Mouse (Mus musculus) embryonic stem cell, embryonic (primary cell): ENCODE measurements around the gene Hmcn1.

ENCODE experiments used
- CTCF ChIA-PET, 4 experiments: fragments of 300-600 bp in 2 of 4; fragments of 350-600 bp in 2 of 4; sonication (Branson Sonifier 250); formaldehyde crosslinking; loops; one replicate each; lab custom pipeline; 2022; ENCODE audit warnings: inconsistent platforms in 2 of 4; lab: Charles Lee
- POLR2A ChIA-PET, 4 experiments: fragments of 300-600 bp in 2 of 4; fragments of 350-600 bp in 2 of 4; sonication (Branson Sonifier 250); formaldehyde crosslinking; loops; one replicate each; lab custom pipeline; 2022; ENCODE audit warnings: antibody characterized with exemption in 4 of 4, inconsistent platforms in 1 of 4; lab: Charles Lee

The Hmcn1 gene

DNA sequence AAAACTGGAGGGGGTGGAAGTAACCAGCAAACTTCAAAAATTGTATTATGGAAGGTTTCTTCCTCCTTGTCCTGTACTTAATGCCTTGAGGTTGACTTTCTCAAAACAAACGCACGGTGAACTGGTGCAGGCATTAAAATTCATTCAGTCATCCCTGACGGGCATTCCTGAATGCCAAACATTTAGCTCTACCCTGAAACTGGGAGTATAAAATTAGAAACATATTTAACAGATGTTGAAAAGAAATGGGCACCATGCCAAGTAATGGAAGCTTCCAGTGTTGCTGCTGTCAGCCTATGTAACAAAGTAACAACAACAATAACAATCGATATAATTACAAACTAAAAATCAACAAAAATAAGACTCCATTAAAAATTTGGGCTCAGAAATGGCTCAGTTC lies 14.5 kb upstream of the Hmcn1 start:
- POLR2A ChIA-PET, result interaction anchor here in 2 of 4 experiments (0.6 to 0.9 kb wide), 3 partner anchors 72 to 620 kb away, joined by 3 to 4 read pairs (median 3); no protein-coding TSS in a partner anchor
- CTCF ChIA-PET, result interaction anchor here in 2 of 4 experiments (1.1 to 1.5 kb wide), 2 partner anchors 14 kb away, joined by 3 read pairs; partner anchors contain the start of gene Hmcn1 (in 2 of the 2)

- CTCF ChIA-PET, result no interaction called here
These were observed 10.8 kb upstream of the Hmcn1 start for GRCm38 (mm10) chr1:151004007-151004406.

DNA sequence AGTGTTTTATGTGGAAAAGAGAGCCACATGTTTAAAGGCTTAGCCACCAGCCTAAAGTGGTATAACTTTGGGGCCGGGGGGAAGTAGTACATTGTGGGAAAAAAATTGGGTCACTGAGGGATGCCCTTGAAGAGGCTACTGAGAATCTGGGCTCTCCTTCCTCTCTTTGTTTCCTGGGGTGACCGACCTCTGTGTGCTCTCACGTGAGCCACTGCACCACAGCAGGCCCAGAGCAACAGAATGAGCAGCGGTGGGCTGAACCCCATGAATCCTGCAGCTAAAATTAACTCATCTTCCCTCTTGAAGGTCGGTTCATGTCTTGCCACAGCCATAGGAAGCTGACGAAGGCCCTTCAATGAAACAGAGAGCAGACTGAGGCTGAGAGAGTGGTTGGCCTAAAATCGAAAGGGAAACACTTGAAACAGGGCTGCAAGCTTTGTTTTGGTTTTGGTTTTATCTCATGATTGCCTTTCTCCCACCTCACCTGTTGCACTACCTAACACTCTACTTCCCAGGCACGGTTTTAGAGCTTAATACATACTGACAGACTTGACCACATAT lies 8.7 kb upstream of the Hmcn1 start:
- ChIA-PET CTCF (interaction anchor here in 1 of 4 experiments (0.6 kb wide), 1 partner anchor 462 kb away, joined by 7 read pairs; no protein-coding TSS in a partner anchor), POLR2A (interaction anchor here in 1 of 4 experiments (1.8 kb wide), 1 partner anchor 9 kb away, joined by 4 read pairs; the partner anchor contains the start of gene Hmcn1)

More at GRCm38 (mm10) chr1:151004007-151004406, 10.8 kb upstream of the Hmcn1 start:
- POLR2A ChIA-PET, result no interaction called here

DNA sequence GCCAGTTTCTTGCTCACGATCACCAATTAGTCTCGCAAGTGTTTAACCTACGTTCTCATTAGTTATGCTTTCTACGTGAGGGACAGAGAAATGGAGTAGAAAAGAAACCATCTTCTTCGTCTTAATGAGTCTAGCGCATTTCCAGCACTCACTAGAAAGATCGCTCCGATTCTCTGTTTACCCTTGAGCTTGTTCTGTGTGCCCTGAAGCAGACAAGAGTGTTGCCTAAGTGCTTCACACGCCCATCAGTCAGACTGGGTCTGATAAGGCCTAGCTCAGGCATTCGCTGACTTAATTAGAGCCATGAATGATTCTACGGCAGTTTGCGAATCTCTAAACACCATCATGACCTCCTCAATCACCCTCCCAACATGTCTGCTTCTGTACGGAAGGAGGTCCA lies 7.5 kb upstream of the Hmcn1 start:
- CTCF ChIA-PET, result interaction anchor here in 2 of 4 experiments (1.1 to 1.8 kb wide), 2 partner anchors 10 to 11 kb away, joined by 4 read pairs; no protein-coding TSS in a partner anchor
- POLR2A ChIA-PET, result interaction anchor here in 1 of 4 experiments (0.8 to 1.8 kb wide), 3 partner anchors 8 to 195 kb away, joined by 3 to 4 read pairs (median 3); partner anchors contain the start of gene Hmcn1

DNA sequence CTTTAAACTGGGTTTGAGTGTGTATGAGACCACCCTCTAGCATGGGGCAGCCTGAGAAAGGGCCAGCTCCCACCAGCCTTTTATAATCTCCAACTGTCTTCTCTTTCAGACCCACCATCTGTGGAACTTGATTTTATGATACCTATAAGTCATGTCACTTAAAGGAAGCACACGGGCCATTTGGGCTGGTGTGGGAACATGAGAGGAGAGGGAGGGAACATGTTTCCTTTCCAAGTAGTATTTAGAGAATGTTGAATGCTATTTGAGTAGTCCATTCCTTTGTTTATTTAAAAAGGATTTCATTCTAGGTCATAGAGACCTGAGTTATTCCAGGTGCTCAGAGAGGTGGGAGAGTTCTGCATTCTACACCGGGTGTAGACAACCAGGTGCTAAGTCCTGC lies 1.4 kb upstream of the Hmcn1 start:
- ChIA-PET POLR2A (interaction anchor here in 1 of 4 experiments (1.6 kb wide), 1 partner anchor 16 kb away, joined by 4 read pairs; no protein-coding TSS in a partner anchor), CTCF (no interaction called here)

GRCm38 (mm10) chr1:150992711-150993161 lies 499 bp downstream of the Hmcn1 start:
- POLR2A ChIA-PET, result interaction anchor here in 3 of 4 experiments (0.9 to 1.7 kb wide), 11 partner anchors 9 to 762 kb away, joined by 3 to 6 read pairs (median 3); partner anchors contain the start of genes Edem3 (in 1 of the 3) and Ivns1abp (in 1 of the 3)
- CTCF ChIA-PET, result interaction anchor here in 3 of 4 experiments (0.7 to 1.9 kb wide), 5 partner anchors 15 to 213 kb away, joined by 3 to 22 read pairs (median 3); no protein-coding TSS in a partner anchor

DNA sequence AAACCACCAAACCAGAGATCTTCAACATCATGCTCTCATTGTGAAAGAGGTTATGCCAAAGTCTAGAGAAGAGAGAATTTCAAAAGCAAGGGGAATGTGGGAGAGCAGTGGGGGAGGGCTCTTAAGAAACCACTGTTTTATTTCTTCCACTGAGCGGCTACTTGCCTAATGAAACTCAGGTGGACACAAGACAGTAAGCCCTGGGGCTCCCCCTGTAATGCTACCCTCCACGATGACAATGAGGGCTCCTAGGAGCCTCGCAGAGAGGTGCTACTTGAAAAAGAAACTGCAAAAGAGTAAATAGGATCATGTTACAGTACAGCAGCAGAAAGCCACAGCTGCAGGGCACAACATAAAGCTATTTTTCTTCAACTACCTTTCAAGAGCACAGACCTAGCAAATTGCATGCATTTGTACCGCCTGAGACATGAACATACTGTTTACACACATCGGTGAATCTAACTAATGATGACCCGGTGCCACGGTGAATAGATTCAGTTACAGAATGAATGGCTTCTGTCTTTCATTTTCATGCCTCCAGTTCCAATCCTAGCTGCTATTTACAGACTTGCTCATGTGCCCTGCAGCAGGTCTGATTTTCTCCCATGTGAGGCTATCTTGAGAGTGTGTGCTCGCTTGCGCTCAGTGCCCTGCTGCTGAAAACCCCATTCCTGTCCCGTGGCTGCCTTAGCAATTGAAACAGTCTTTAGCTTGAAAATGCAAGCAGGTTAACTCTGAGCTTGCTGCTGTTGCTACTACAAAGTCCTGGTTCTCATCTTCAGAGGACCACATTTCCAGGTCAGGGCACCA lies 1.3 kb downstream of the Hmcn1 start:
- ChIA-PET POLR2A (interaction anchor here in 1 of 4 experiments (1.5 to 1.7 kb wide), 4 partner anchors 10 to 71 kb away, joined by 3 to 6 read pairs (median 4); no protein-coding TSS in a partner anchor), CTCF (interaction anchor here in 1 of 4 experiments (1.9 kb wide), 1 partner anchor 19 kb away, joined by 7 read pairs; no protein-coding TSS in a partner anchor)

- ChIA-PET POLR2A (no interaction called here), CTCF (interaction anchor here in 1 of 4 experiments (0.6 kb wide), 1 partner anchor 46 kb away, joined by 4 read pairs; no protein-coding TSS in a partner anchor)
These were observed 8.3 kb downstream of the Hmcn1 start for GRCm38 (mm10) chr1:150984888-150985287.

DNA sequence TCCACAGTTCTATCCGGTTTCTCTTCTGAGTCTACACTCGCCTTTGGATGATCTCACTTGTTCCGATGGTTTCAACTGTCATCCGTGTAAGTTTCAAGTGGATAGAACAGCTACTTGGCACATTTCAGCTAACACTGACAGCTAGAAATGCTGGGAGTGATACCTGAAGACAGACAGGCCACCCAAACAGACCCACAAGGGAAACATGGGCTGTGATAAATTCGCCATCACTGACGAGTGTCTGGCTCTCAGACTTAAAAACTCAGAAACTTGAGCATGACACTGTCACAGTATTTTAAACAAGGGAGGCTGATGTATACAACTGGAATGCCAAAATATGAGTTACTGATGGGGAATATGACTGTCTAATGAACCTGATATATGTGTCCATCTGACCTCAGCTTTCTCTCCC lies 9.1 kb downstream of the Hmcn1 start:
- ChIA-PET CTCF (no interaction called here), POLR2A (no interaction called here)

- ChIA-PET POLR2A (interaction anchor here in 1 of 4 experiments (0.7 kb wide), 1 partner anchor 757 kb away, joined by 3 read pairs; no protein-coding TSS in a partner anchor), CTCF (no interaction called here)
These were observed 14.6 kb downstream of the Hmcn1 start for GRCm38 (mm10) chr1:150978651-150979050.

DNA sequence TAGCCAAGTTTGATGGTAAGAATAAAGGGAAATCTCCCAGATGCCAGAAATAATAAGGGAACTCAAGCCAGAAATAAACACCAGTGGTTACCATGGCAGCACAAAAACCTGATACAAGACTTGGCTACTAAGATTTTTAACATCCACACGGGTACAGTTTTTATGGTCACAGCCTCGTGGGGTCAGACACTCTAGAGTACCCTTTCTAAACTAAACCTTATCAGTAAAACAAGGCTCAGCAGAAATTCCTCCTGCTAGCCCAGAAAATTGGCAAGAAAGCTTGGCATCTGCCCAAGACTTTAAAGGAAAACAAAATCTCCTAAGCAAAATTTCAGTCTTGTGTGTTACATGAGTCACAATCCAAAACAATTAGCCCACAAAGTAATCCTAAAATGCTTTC lies 17.0 kb downstream of the Hmcn1 start:
- CTCF ChIA-PET, result no interaction called here
- POLR2A ChIA-PET, result no interaction called here

- CTCF ChIA-PET, result no interaction called here
- POLR2A ChIA-PET, result no interaction called here
These were observed 33.7 kb downstream of the Hmcn1 start for GRCm38 (mm10) chr1:150959486-150960074.

- CTCF ChIA-PET, result no interaction called here
These were observed 42.2 kb downstream of the Hmcn1 start for GRCm38 (mm10) chr1:150951004-150951403.

DNA sequence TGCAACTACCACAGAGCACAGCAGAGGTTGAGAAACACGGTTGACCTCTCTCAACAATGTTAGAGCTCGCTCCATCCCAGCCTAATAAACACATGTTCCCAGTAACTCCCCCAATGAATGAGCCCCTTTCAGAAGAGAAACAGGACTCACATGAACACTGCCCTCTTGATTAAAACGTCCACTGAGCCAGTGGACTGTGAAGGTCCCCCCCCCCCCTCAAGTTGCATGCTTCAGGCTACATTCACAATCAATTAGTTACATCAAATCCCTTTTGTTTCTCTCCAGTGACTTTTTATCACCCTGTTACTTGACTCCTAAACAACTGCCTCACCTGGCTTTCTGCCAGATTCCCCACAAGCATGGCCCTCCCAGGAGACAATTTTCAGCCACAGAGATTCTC lies 43.2 kb downstream of the Hmcn1 start:
- POLR2A ChIA-PET, result no interaction called here

More at GRCm38 (mm10) chr1:150951004-150951403, 42.2 kb downstream of the Hmcn1 start:
- POLR2A ChIA-PET, result no interaction called here

GRCm38 (mm10) chr1:150948911-150949310 lies 44.3 kb downstream of the Hmcn1 start:
- ChIA-PET POLR2A (no interaction called here), CTCF (no interaction called here)

More for the DNA sequence above, 43.2 kb downstream of the Hmcn1 start:
- CTCF ChIA-PET, result interaction anchor here in 1 of 4 experiments (0.5 kb wide), 1 partner anchor 1091 kb away, joined by 4 read pairs; no protein-coding TSS in a partner anchor

- ChIA-PET CTCF (no interaction called here), POLR2A (no interaction called here)
These were observed 49.6 kb downstream of the Hmcn1 start for GRCm38 (mm10) chr1:150943601-150944000.

DNA sequence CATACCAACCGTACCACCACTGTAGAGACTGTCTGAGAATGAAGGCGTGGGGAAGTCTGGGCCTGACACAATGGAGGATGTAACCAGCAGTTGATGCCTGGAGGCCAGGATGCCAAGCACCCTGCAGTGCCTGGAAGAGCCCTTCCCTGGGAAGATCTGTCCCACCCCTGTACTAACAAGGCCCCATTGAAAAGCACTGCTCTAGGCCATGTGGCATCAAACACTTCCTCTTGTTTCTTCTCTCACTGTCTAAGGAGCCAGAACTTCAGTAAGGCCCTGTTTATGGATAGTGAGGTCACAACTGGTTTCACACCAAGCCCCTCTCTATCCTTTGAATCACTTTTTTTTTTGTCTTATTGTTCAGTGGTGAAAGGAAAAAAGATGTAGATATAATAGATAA lies 51.1 kb downstream of the Hmcn1 start:
- POLR2A ChIA-PET, result no interaction called here
- CTCF ChIA-PET, result no interaction called here

GRCm38 (mm10) chr1:150936821-150937220 lies 56.4 kb downstream of the Hmcn1 start:
- ChIA-PET CTCF (interaction anchor here in 1 of 4 experiments (0.6 kb wide), 1 partner anchor 605 kb away, joined by 10 read pairs; no protein-coding TSS in a partner anchor), POLR2A (no interaction called here)

DNA sequence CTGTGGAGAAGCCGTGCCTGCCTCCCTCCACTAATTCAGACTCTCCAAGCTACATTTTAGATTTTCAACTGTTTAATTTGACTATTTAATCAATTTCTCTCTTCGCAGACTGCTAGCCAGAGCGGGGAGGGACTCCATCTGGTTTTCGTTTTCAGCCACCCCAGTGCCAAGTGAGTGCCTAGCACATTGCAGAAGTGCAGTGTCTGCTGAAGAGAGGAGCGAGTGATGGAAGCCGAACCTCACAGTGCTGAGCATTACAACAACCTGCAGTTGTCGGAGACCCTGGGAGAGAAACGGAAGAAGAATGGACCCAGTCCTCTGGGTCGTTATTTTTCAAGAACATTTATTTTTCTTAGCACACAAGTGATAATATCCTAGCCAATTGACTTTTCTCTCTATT lies 59.6 kb downstream of the Hmcn1 start:
- CTCF ChIA-PET, result no interaction called here
- POLR2A ChIA-PET, result no interaction called here
